Mouse (Mus musculus): ENCODE data around the gene Ckap2. TPM values are rescaled to one million over a fixed set of nuclear protein-coding genes. Genes with fewer than 3 reads are reported as not detected.
A peak's percentile ranks its signal among the peaks of the same experiment; 100 is the strongest.

Ckap2 gene
- total RNA-seq (2014; rRNA removed; ENCODE audit: low replicate concordance) = 24.9 and 30.0 TPM in 2 replicates
- polyA plus RNA-seq (2015; fragmentation: Nextera tagmentation; extraction: Ambion mirVana) = 14.3 and 15.0 TPM in 2 replicates

DNA sequence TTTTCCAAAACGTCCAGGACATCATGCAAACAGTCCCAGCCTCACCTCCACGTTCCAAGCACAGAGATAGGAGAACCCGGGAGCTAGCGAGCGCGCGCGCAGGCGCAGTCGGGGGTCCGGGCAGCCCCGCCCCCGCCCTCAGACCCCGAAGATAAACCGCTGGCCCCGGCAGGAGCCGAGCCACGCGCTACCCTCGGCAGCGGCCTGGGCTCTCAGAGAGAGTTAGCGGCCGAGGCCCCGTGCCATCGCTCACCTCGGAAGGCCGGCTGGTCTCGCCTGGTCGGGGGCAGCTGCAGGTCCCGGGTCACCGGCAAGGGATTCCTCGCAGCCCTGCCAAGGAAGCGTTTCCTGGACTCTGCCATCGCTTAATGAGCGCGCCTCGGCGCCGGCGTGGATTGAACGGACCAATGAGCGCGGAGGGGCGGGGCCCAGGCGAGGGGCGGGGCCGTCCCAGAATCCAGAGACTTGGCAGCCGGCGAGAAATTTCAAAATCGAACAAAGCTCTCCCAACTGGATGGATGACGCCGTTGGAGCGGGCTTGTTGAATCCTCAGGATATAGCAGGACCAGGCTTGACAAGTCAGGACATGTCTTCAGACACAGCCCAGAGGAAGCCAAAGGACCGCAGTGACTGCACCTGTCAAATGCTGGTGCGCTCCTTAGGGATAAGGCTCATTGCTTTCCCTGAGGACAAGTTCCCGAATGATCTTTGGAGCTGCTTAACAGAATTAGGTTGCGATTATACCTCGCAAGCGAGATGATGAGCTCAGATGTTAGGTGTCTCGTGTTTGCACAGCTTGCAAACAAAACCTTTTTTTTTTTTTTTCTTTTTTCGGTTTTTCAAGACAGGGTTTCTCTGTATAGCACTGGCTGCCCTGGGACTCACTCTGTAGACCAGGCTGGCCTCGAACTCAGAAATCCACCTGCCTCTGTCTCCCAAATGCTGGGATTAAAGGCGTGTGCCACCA is at the start of gene Ckap2:
Ckap2 (minus strand) TSS at position 389 of the 967 bp plus-strand sequence.
- Histone ChIP-seq H3K27me3 (ENCODE audit: control insufficient read depth, insufficient read depth, low read length) (no peaks in the 10 kb centered on the region), H3K36me3 (replicated peaks; ENCODE audit: control insufficient read depth, insufficient read depth, low read length) (no peaks in the 10 kb centered on the region), H3K9me3 (replicated peaks; ENCODE audit: control insufficient read depth, low read length) (no peaks in the 10 kb centered on the region), H3K4me3 (ENCODE audit: low read depth, low read length) (peak within 1 kb of the TSS; percentile 80), H3K9ac (replicated peaks; ENCODE audit: low read depth, low read length) (peak within 1 kb of the TSS; percentile 59), H3K4me2 (ENCODE audit: low read depth, low read length) (peak within 1 kb of the TSS; percentile 67), H3K4me1 (ENCODE audit: control insufficient read depth, insufficient read depth) (peaks cover 5% of the 10 kb centered on the region; the same call in 1 of the 2 replicates), H3K27ac (ENCODE audit: low read depth) (peak within 1 kb of the TSS; percentile 76)
- DNase-seq (ENCODE audit: low spot score) (peak; percentile 85), ATAC-seq (ENCODE audit: insufficient read depth, low read depth) (peak; percentile 98)
- 3% methylated on average over 63 of the region's 63 CpGs for WGBS
- no peak for TF ChIP-seq EP300 (IDR thresholded peaks at IDR 0.05; ENCODE audit: low read depth)
- TF ChIP-seq CTCF (IDR thresholded peaks at IDR 0.05; ENCODE audit: low read depth) = no peak

DNA sequence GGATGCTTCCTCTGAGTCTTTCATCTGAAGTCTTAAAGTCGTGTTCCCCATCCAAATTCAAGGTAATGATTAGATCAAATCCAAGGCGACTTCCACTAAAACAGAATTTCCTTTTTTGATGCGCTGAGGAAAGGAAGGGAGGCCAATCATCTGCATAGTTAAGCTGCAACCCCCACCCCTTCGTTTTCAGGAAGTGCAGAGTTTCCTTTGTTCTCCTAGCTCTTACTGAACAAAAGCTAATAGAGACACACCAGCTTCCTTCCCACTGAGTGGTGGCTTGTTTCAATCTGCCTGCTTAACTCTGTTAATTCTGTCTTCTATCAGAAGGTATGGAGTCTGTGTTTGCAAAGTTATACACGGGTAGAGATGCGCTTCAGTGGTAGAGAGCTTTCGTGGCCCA is 43.0 kb upstream of the Ckap2 start:
- Histone ChIP-seq H3K9me3 (replicated peaks; ENCODE audit: control insufficient read depth, low read length) (no peaks in the 10 kb centered on the region), H3K4me2 (ENCODE audit: low read depth, low read length) (peak overlapping the region; percentile 72), H3K27me3 (ENCODE audit: control insufficient read depth, insufficient read depth, low read length) (0 out of 2 replicates have a peak, but pooled peaks cover 7% of the 10 kb centered on the region), H3K27ac (ENCODE audit: low read depth) (peak overlapping the region; percentile 76), H3K9ac (replicated peaks; ENCODE audit: low read depth, low read length) (peak overlapping the region; percentile 45; the same call in 1 of the 2 replicates), H3K36me3 (replicated peaks; ENCODE audit: control insufficient read depth, insufficient read depth, low read length) (no peaks in the 10 kb centered on the region), H3K4me1 (ENCODE audit: control insufficient read depth, insufficient read depth) (no peaks in the 10 kb centered on the region), H3K4me3 (ENCODE audit: low read depth, low read length) (peak overlapping the region; percentile 58)
- ATAC-seq (ENCODE audit: insufficient read depth, low read depth) (peak; percentile 44; the same call in 1 of the 2 replicates), DNase-seq (ENCODE audit: low spot score) (no peak)
- TF ChIP-seq EP300 (IDR thresholded peaks at IDR 0.05; ENCODE audit: low read depth) (no peak), CTCF (IDR thresholded peaks at IDR 0.05; ENCODE audit: low read depth) (no peak)
- WGBS = 43% methylated on average over 7 of the region's 7 CpGs

GRCm38 (mm10) chr8:22227061-22227877 is 41.6 kb upstream of the Ckap2 start, which contains the start of gene Thsd1:
Gene Thsd1 (plus strand): TSS chr8:22227313.
- Histone ChIP-seq H3K27ac (ENCODE audit: low read depth) (peak within 1 kb of the TSS; percentile 58), H3K4me3 (ENCODE audit: low read depth, low read length) (peak within 1 kb of the TSS; percentile 58), H3K4me2 (ENCODE audit: low read depth, low read length) (peak within 1 kb of the TSS; percentile 72), H3K9ac (replicated peaks; ENCODE audit: low read depth, low read length) (peak within 1 kb of the TSS; percentile 45), H3K27me3 (ENCODE audit: control insufficient read depth, insufficient read depth, low read length) (0 out of 2 replicates have a peak, but pooled peaks cover 7% of the 10 kb centered on the region), H3K9me3 (replicated peaks; ENCODE audit: control insufficient read depth, low read length) (no peaks in the 10 kb centered on the region), H3K4me1 (ENCODE audit: control insufficient read depth, insufficient read depth) (no peaks in the 10 kb centered on the region), H3K36me3 (replicated peaks; ENCODE audit: control insufficient read depth, insufficient read depth, low read length) (0 out of 2 replicates have a peak, but pooled peaks cover 1% of the 10 kb centered on the region)
- ATAC-seq (ENCODE audit: insufficient read depth, low read depth) (peak; percentile 81), DNase-seq (ENCODE audit: low spot score) (peak; percentile 76)
- TF ChIP-seq EP300 (IDR thresholded peaks at IDR 0.05; ENCODE audit: low read depth) = no peak
- no peak for TF ChIP-seq CTCF (IDR thresholded peaks at IDR 0.05; ENCODE audit: low read depth)
- WGBS = under 1% methylated on average over 39 of the region's 39 CpGs

- Histone ChIP-seq H3K9ac (replicated peaks; ENCODE audit: low read depth, low read length) (no peak overlapping the region), H3K4me1 (ENCODE audit: control insufficient read depth, insufficient read depth) (no peaks in the 10 kb centered on the region), H3K27me3 (ENCODE audit: control insufficient read depth, insufficient read depth, low read length) (0 out of 2 replicates have a peak, but pooled peaks cover 7% of the 10 kb centered on the region), H3K36me3 (replicated peaks; ENCODE audit: control insufficient read depth, insufficient read depth, low read length) (peaks cover 5% of the 10 kb centered on the region; the same call in 1 of the 2 replicates), H3K27ac (ENCODE audit: low read depth) (peak overlapping the region; percentile 58), H3K4me2 (ENCODE audit: low read depth, low read length) (peak overlapping the region; percentile 72), H3K4me3 (ENCODE audit: low read depth, low read length) (no peak overlapping the region), H3K9me3 (replicated peaks; ENCODE audit: control insufficient read depth, low read length) (no peaks in the 10 kb centered on the region)
- WGBS = 47% methylated on average over 8 of the region's 8 CpGs
- DNase-seq (ENCODE audit: low spot score) (no peak), ATAC-seq (ENCODE audit: insufficient read depth, low read depth) (no peak)
- no peak for TF ChIP-seq EP300 (IDR thresholded peaks at IDR 0.05; ENCODE audit: low read depth)
- TF ChIP-seq CTCF (IDR thresholded peaks at IDR 0.05; ENCODE audit: low read depth) = no peak
Measured at GRCm38 (mm10) chr8:22226361-22226760, 40.7 kb upstream of the Ckap2 start.

DNA sequence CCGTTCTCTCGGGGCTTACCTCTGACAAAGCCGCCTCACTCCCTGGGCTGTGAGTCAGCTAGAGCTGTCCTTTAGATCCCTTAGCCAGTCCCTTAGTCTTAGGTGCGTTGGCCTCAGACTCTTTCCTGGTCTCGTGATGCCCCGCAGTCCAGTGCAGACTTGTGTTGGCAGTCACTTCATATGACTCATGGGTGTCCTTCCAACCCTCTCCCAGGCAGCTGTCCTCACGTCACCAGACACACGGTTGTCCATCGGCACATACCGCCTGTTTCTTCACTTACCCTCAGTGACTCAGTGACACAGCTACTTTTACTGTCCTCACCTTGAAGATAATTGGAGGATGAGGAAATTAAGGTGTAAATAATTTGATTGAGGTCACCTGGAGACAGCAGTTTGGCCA is 29.2 kb upstream of the Ckap2 start:
- no peak overlapping the region for H3K4me3 ChIP-seq (ENCODE audit: low read depth, low read length)
- WGBS = 78% methylated on average over 10 of the region's 10 CpGs
- H3K4me2 ChIP-seq (ENCODE audit: low read depth, low read length) = no peak overlapping the region
- H3K27ac ChIP-seq (ENCODE audit: low read depth) = no peak overlapping the region
- H3K27me3 ChIP-seq (ENCODE audit: control insufficient read depth, insufficient read depth, low read length) = no peaks in the 10 kb centered on the region
- H3K9me3 ChIP-seq (replicated peaks; ENCODE audit: control insufficient read depth, low read length) = no peaks in the 10 kb centered on the region
- H3K4me1 ChIP-seq (ENCODE audit: control insufficient read depth, insufficient read depth) = no peaks in the 10 kb centered on the region
- ATAC-seq (ENCODE audit: insufficient read depth, low read depth) (peak; percentile 58), DNase-seq (ENCODE audit: low spot score) (no peak)
- H3K36me3 ChIP-seq (replicated peaks; ENCODE audit: control insufficient read depth, insufficient read depth, low read length) = peaks cover 74% of the 10 kb centered on the region
- no peak for TF ChIP-seq EP300 (IDR thresholded peaks at IDR 0.05; ENCODE audit: low read depth)
- no peak for TF ChIP-seq CTCF (IDR thresholded peaks at IDR 0.05; ENCODE audit: low read depth)
- H3K9ac ChIP-seq (replicated peaks; ENCODE audit: low read depth, low read length) = no peak overlapping the region
